Mouse (Mus musculus) neural tube, embryonic 12.5 days (tissue): ENCODE data around the gene Abcb8. TPM values are rescaled to one million over a fixed set of nuclear protein-coding genes. Genes with fewer than 3 reads are reported as not detected.

Source experiments
- ATAC-seq: fragments of 200-750 bp; cut with Nextera tagmentation; 2 replicates; pipeline ENCODE4 v1.8.0; 2017; ENCODE audit warnings: low read depth, mild to moderate bottlenecking, moderate TSS enrichment, moderate library complexity; ENCODE audit not compliant: low FRiP score
- H3K27ac ChIP-seq: fragments of 300-500 bp; sonication (generic); 2 replicates; pipeline ENCODE4 v1.5.1; 2016
- H3K27me3 ChIP-seq: fragments of 300-500 bp; sonication (generic); replicated peaks from 2 replicates; pipeline ENCODE4 v1.6.1; 2016; ENCODE audit warnings: mild to moderate bottlenecking
- H3K36me3 ChIP-seq: fragments of 300-500 bp; sonication (generic); 2 replicates; pipeline ENCODE4 v1.6.1; 2016; ENCODE audit warnings: mild to moderate bottlenecking
- H3K4me1 ChIP-seq: fragments of 300-500 bp; sonication (generic); 2 replicates; pipeline ENCODE4 v1.6.1; 2016
- H3K4me2 ChIP-seq: fragments of 300-500 bp; sonication (generic); replicated peaks from 2 replicates; pipeline ENCODE4 v1.6.1; 2016; ENCODE audit warnings: mild to moderate bottlenecking
- H3K4me3 ChIP-seq: fragments of 300-500 bp; sonication (generic); 2 replicates; pipeline ENCODE4 v1.5.1; 2016
- H3K9ac ChIP-seq: fragments of 300-500 bp; sonication (generic); 2 replicates; pipeline ENCODE4 v1.6.1; 2016; ENCODE audit warnings: mild to moderate bottlenecking
- H3K9me3 ChIP-seq: fragments of 300-500 bp; sonication (generic); 2 replicates; pipeline ENCODE4 v1.6.1; 2016; ENCODE audit warnings: mild to moderate bottlenecking
- WGBS: fragments of 180-500 bp; shearing (Covaris S2); methylation state at CpG from one replicate; pipeline ENCODE4 v1.1.7; 2016; 5-methylcytosine and 5-hydroxymethylcytosine counted together
- polyA plus RNA-seq: library from polyadenylated mRNA; unstranded; fragments of >200 nt; fragmentation: Nextera tagmentation; extraction: Ambion mirVana; gene quantifications from 2 replicates; pipeline ENCODE4 v1.2.1, GENCODE M21; 2016

Abcb8 gene
- polyA plus RNA-seq, 1 experiment from 2014 or later = 52.7 TPM

DNA sequence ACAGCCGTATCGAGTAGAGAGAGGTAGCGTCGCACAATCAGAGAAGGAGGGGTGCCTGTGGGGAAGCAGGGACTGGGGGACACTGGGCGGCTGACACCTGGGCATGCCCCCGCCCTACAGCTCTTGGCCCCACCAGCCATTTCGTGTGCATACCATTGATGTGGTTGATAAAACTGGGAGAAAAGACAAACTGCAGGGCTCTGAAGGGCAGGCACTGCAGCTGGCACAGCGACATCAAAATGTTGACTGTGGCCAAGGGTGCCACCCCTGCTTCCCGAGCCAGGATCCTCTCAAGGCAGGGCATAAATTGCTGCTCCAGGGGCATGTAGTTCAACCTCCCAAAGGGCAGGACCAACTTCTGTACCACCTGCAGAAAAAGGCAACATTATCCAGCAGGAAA is 48.6 kb downstream of the Abcb8 start:
- Histone ChIP-seq H3K4me3 (no peak overlapping the region), H3K4me2 (no peak overlapping the region), H3K4me1 (peaks cover 22% of the 10 kb centered on the region), H3K9me3 (no peaks in the 10 kb centered on the region), H3K27ac (no peak overlapping the region), H3K36me3 (peaks cover 52% of the 10 kb centered on the region), H3K27me3 (no peaks in the 10 kb centered on the region), H3K9ac (no peak overlapping the region)
- ATAC-seq = no peak
- WGBS = 90% methylated on average over 9 of the region's 9 CpGs

DNA sequence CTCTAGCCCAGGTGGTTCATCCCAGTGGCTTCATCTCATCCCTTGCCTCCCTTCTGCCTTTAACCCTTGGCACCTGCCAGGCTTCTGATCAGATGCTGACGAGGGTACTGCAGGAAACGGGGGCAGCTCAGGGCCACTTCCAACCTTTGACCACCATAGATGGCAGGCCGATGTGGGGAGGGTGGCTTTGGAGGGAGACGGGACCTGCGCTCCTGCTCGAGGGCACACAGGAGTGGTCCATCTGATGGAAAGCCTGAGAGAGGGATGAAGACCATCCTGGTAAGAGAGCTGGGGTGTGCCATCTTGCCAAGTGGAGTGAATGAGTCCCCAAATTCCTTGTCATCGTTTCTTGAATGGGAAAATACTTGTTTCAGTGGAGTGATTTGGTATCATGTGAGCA is 49.7 kb downstream of the Abcb8 start:
- Histone ChIP-seq H3K27ac (no peak overlapping the region), H3K9ac (no peak overlapping the region), H3K9me3 (no peaks in the 10 kb centered on the region), H3K4me2 (no peak overlapping the region), H3K4me3 (no peak overlapping the region), H3K36me3 (peaks cover 49% of the 10 kb centered on the region), H3K27me3 (no peaks in the 10 kb centered on the region), H3K4me1 (peaks cover 31% of the 10 kb centered on the region)
- ATAC-seq = no peak
- 94% methylated on average over 7 of the region's 7 CpGs for WGBS

DNA sequence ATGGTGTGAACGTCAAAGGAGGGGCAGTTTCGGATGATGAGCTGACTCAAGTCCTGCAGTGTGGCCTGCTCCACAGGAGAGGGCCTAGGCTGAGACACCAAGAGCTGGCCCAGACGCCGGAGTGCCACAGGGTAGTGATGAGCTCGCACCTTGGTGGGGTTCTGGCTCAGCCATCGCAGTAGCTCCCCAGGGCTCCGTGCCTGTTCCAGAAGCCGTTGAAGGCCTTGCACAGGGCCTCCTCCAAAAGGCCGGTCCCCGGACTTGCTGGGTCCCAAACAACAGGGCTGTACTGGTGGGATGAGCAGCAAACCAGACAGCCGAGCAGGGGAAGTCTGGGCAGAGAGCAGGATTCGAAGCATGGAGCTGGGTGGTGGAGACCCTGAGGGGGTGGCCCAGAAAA is 50.5 kb downstream of the Abcb8 start:
- Histone ChIP-seq H3K4me3 (peak overlapping the region; percentile 93), H3K27me3 (no peaks in the 10 kb centered on the region), H3K9me3 (no peaks in the 10 kb centered on the region), H3K36me3 (peaks cover 43% of the 10 kb centered on the region), H3K4me2 (peak overlapping the region; percentile 98), H3K9ac (peak overlapping the region; percentile 95), H3K27ac (no peak overlapping the region), H3K4me1 (peaks cover 31% of the 10 kb centered on the region)
- no peak for ATAC-seq
- 90% methylated on average over 12 of the region's 12 CpGs for WGBS

DNA sequence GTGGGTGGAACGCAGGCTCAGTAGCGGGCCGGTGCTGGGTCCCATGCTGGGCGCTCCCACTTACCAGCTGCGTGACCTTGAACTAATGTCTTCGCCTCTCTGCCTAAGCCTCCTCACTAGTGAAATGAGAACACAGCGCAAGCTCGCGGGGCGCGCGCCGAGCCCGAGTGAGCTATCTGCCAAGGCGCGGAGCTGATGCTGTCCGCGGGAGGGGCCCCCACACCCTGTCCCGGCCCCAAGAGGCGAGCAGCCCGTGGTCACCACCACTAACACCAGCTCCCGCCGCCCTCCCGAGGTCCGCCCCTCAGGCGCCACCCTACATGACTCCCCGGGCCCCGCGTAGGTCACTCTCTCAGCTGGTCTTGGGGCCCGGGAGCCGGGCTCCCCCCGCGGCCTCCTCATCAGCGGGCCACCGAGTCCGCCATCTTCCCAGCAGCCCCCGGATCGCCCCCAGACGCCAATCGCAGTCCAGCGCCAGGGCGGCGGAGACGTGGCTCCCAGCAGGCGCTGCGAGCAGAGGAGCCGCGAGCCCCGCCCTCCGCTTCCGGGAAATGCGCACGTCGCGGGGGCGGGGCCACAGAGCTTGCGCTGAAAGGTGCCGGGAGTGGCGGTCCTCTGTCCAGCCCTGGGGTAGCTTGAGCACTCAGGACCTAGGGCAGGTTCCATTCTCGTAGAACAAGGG is 51.4 kb downstream of the Abcb8 start, which contains the start of gene Fastk:
Gene Fastk, minus strand, starts transcription at position 542 of the 682 bp plus-strand sequence.
- Histone ChIP-seq H3K9ac (peak within 1 kb of the TSS; percentile 95), H3K27me3 (no peaks in the 10 kb centered on the region), H3K4me3 (peak within 1 kb of the TSS; percentile 93), H3K9me3 (no peaks in the 10 kb centered on the region), H3K4me2 (peak within 1 kb of the TSS; percentile 98), H3K4me1 (peaks cover 31% of the 10 kb centered on the region), H3K36me3 (peaks cover 34% of the 10 kb centered on the region), H3K27ac (peak within 1 kb of the TSS; percentile 86)
- WGBS = under 1% methylated on average over 60 of the region's 60 CpGs
- peak; percentile 80 for ATAC-seq

DNA sequence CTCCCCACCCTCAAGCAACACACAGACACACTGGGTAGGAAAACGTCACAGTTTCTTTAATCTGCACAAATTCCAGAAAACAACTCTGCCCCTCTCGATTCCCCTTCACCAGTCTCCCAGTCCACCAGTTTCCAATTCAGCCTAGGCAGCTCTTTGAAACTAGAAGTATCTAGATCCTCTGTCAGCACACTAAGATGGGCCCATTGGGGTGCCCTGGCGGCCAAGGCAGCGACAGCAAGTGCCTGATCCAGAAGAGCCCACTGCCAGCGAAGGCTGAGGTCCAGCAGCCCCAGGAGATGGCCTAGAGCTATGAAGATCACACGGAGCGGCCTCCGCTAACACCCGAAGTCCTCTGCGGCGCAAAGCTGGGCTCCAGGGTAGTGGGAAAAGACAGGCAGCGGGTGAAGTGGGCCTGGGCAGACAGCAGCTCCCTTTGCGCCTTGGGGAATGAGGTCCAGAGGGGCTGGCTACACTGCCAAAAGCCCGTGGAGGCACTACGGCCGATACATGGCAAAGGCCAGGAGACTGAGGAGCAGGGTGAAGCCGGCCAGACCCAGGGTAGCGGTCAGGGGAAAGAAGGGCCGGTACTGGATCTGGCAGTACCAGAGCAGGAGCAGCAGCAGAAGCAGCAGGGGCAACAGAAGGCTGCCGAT is 52.1 kb downstream of the Abcb8 start:
- Histone ChIP-seq H3K9me3 (no peaks in the 10 kb centered on the region), H3K27ac (peak overlapping the region; percentile 86; the same call in 1 of the 2 replicates), H3K4me2 (peak overlapping the region; percentile 98), H3K27me3 (no peaks in the 10 kb centered on the region), H3K9ac (peak overlapping the region; percentile 95), H3K4me3 (peak overlapping the region; percentile 93), H3K4me1 (peaks cover 31% of the 10 kb centered on the region), H3K36me3 (peaks cover 27% of the 10 kb centered on the region)
- WGBS = 60% methylated on average over 20 of the region's 20 CpGs
- ATAC-seq = peak; percentile 1; the same call in 1 of the 2 replicates

DNA sequence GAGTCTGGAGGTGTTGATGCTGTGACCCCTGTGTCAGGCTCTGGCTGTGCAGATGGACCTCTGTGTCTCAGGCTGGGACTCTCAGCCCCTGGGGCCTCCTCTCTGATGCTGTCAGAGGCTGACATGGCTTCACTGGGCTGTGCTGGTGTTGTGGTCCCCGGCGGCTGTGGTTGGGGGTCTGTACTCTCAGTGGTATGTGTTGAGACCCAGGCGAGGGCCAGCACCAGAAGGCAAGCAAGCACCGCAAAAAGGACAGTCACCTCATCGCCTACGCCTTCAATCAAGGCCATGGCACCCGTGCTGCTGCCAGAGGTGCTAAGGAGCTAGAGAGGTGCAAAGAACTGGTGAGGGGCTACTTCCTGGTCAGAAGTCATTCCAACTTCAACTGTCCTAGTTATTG is 53.2 kb downstream of the Abcb8 start:
- no peaks in the 10 kb centered on the region for H3K27me3 ChIP-seq
- no peaks in the 10 kb centered on the region for H3K9me3 ChIP-seq
- H3K4me1 ChIP-seq = peaks cover 38% of the 10 kb centered on the region
- WGBS = 96% methylated on average over 7 of the region's 7 CpGs
- no peak overlapping the region for H3K27ac ChIP-seq
- ATAC-seq = no peak
- H3K9ac ChIP-seq = no peak overlapping the region
- no peak overlapping the region for H3K4me3 ChIP-seq
- H3K4me2 ChIP-seq = peak overlapping the region; percentile 87
- peaks cover 16% of the 10 kb centered on the region for H3K36me3 ChIP-seq

DNA sequence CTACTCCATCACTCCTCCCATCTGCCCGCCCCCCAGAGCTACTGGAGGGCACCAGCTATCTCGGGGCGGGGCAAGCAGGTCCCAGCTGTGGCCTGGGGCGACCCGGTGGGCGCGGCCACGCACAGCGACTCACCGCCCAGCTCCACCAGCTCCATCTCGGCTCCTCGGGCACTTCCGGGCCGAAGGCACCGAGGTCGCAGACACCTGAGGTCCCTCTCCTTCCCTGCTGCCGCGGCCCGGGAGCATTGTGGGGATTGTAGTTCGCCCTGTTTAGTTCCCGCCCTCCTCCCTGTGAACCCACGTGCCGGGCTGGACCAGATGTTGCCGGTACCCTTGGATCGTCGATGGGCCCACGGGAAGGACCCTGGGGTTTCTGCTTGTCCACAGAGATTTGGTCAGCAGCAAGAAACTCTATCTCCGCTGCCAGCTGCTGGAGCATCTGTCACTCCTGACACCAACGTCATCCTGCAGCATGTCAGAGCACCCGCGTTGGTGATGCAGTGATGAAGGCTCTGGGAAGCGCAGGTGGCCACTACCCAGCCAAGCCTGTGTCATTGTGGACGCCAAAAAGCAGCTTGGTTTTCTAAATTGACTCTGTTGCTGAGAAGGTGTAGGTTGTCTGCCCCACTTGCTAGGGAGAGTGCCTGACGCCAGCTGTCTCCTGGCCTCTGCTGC is 54.3 kb downstream of the Abcb8 start, which contains the start of gene Tmub1:
Gene Tmub1, minus strand, starts transcription at position 231 of the 675 bp plus-strand sequence.
- Histone ChIP-seq H3K9ac (peak within 1 kb of the TSS; percentile 65), H3K27me3 (no peaks in the 10 kb centered on the region), H3K4me3 (peak within 1 kb of the TSS; percentile 65), H3K9me3 (no peaks in the 10 kb centered on the region), H3K27ac (no peak within 1 kb of the TSS), H3K36me3 (peaks cover 9% of the 10 kb centered on the region; the same call in 1 of the 2 replicates), H3K4me1 (peaks cover 39% of the 10 kb centered on the region), H3K4me2 (peak within 1 kb of the TSS; percentile 87)
- 2% methylated on average over 34 of the region's 34 CpGs for WGBS
- ATAC-seq = peak; percentile 52

DNA sequence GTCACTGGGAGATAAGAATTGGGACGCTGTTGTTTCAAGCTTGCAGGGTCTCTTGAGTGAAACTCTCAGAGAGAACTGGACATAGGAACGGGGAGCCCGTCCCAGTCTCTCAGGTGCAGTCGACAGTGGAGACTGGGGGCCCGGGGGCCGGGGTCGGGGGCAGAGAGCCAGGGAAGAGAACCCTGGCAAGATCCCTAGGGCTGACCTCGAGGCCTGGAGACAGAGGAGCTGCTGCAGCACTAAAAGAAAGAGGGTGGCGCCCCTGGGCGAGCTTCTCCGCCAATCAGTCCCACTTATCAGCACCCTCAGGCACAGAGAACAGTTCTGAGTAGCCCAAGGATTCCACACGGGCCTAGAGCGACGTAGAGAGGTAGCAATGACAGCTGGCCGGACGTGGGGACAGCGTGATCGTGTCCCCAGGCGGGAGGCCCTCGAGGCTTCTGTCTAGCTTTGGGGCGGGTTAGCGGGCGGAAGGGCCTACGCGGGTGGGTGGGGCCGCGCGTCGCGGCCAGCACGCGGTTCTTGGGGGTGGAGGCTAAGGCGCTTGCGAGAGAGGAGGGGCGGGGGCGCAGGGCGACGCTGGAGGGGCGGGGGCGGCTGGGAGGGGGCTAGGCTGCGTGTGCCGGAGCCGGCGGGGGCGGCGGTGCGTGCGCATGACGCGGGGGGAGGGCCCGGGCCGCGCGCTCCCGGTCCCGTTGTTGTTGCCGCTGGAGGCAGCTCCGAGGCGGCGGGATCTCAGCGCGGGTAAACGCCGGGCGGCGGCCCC is 58.0 kb downstream of the Abcb8 start:
- Histone ChIP-seq H3K9me3 (no peaks in the 10 kb centered on the region), H3K27me3 (no peaks in the 10 kb centered on the region), H3K9ac (peak overlapping the region; percentile 99), H3K36me3 (peaks cover 6% of the 10 kb centered on the region; the same call in 1 of the 2 replicates), H3K4me2 (peak overlapping the region; percentile 99), H3K4me3 (peak overlapping the region; percentile 94), H3K27ac (peak overlapping the region; percentile 88), H3K4me1 (peaks cover 59% of the 10 kb centered on the region)
- WGBS = 3% methylated on average over 59 of the region's 66 CpGs
- peak; percentile 55 for ATAC-seq

DNA sequence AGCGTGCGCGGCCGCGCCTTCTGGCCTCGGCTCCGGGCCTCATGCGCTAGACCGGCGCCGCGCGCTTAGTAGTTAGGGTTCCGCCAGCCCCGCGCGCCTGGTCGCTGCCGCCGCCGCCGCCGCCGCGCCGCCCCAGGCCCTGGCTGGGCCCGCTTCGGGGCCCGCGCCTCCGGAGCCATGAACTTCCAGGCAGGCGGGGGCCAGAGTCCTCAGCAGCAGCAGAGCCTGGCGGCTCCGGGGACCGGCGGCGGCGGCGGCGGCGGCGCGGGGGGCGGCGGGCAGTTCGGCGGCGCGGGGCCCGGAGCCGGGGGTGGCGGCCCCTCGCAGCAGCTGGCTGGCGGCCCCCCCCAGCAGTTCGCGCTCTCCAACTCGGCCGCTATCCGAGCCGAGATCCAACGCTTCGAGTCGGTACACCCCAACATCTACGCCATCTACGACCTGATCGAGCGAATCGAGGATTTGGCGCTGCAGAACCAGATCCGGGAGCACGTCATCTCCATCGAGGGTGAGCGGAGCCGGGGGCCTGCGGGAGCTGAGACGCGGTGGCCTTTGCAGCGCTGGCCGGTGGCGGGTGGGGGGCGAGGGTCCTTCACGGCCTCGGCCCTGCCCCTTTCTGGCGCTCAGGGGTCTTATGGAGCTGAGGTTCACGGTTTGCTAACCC is 58.7 kb downstream of the Abcb8 start, which contains the start of gene Agap3:
Gene Agap3, plus strand, starts transcription at position 148 of the 661 bp plus-strand sequence.
- peaks cover 6% of the 10 kb centered on the region; the same call in 1 of the 2 replicates for H3K36me3 ChIP-seq
- H3K4me2 ChIP-seq = peak within 1 kb of the TSS; percentile 99
- H3K4me1 ChIP-seq = peaks cover 53% of the 10 kb centered on the region
- under 1% methylated on average over 85 of the region's 85 CpGs for WGBS
- H3K27ac ChIP-seq = peak within 1 kb of the TSS; percentile 88
- H3K27me3 ChIP-seq = no peaks in the 10 kb centered on the region
- H3K9me3 ChIP-seq = no peaks in the 10 kb centered on the region
- H3K4me3 ChIP-seq = peak within 1 kb of the TSS; percentile 94
- peak within 1 kb of the TSS; percentile 99 for H3K9ac ChIP-seq
- peak; percentile 13 for ATAC-seq

DNA sequence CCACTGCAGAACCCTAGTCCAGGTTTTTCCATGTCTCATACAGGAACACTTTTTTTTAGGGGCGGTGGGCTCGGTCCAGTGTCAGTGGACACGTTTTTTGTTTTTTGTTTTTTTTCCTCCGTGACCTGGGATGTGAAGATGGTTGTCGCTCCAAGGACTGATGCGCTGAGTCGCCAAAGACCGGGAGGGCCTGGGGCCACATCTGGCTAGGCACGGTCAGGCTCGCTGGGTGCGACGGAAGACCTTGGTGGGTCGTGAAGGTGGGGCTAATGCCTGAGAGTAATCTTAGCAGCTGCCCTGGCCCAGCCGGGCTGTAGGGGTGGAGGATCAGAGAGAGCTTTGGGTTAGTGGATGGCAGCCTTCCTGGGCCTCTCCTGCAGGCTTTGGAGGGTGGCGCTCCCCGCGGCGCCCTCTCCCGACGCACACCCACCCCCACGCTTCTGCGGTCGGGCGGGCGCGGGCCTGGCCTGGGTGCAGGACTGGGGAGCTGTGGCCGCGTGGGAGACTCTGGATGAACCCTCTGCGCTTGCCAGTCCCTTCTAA is 59.3 kb downstream of the Abcb8 start:
- peak; percentile 18; the same call in 1 of the 2 replicates for ATAC-seq
- under 1% methylated on average over 29 of the region's 29 CpGs for WGBS
- Histone ChIP-seq H3K9me3 (no peaks in the 10 kb centered on the region), H3K9ac (peak overlapping the region; percentile 99), H3K36me3 (peaks cover 9% of the 10 kb centered on the region; the same call in 1 of the 2 replicates), H3K4me3 (peak overlapping the region; percentile 94), H3K27ac (peak overlapping the region; percentile 88; the same call in 1 of the 2 replicates), H3K4me1 (peaks cover 48% of the 10 kb centered on the region), H3K4me2 (peak overlapping the region; percentile 99), H3K27me3 (no peaks in the 10 kb centered on the region)
